Comparison of ENCODE assay signal across 8 mouse cellular contexts in the genomic region with DNA sequence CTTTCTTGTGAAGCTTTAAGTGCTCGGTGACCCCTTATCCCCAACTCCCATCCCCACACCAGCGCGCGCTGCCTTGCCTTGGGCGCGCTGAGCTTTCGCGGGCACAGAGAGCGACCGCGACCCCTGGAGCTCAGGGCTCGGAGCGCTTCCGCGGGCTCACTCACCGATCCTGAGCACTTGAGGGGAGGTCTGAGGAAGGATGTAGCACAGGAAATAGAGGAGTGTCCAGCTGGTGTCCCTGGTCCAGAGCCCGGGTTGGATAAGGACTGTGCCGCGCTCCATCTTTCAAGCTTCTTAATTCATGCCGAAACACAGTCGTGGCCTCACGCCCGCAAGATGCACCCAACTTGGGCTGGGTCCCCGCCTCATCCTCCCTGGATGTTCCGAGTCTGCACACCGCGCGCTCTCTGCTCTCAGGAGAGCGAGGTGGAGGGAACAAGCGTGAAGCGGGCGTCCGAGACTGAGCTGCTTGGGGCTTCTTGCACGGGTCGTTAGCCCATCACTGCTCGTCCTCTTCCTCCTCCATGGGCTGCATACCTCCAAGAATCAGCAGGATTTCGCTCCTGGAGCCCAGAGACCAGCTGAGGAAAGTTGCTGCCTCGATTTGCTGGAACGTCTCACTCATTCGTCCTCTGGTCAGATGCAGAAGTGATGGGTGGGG. TPM values are rescaled to one million over a fixed set of nuclear protein-coding genes. Genes with fewer than 3 reads are reported as not detected.
DNase-seq lines count a peak whose midpoint lies in the region; ATAC-seq lines count a peak whose summit lies in the region.

No protein-coding gene starts in this region.

- H3K36me3 ChIP-seq in heart, embryonic 16.5 days (ENCODE audit: control insufficient read depth, insufficient read depth), result no peaks in the 10 kb centered on the region
- no peaks in the 10 kb centered on the region for H3K36me3 ChIP-seq in forebrain, embryonic 13.5 days (ENCODE audit: poor library complexity, severe bottlenecking)
- H3K36me3 ChIP-seq in liver, embryonic 11.5 days (ENCODE audit: control insufficient read depth, insufficient read depth, low read length), result no peaks in the 10 kb centered on the region
- no peaks in the 10 kb centered on the region for H3K36me3 ChIP-seq in stomach, embryonic 15.5 days

- no peak overlapping the region for H3K27ac ChIP-seq in heart, embryonic 16.5 days (ENCODE audit: low read length)
- no peak overlapping the region; the same call in 1 of the 2 replicates for H3K27ac ChIP-seq in forebrain, embryonic 13.5 days
- no peak overlapping the region for H3K27ac ChIP-seq in liver, embryonic 11.5 days (ENCODE audit: low read depth, low read length)
- no peak overlapping the region for H3K27ac ChIP-seq in stomach, embryonic 15.5 days

- WGBS in heart, embryonic 16.5 days, result 1% methylated on average over 40 of the region's 40 CpGs
- WGBS in forebrain, embryonic 13.5 days, result under 1% methylated on average over 40 of the region's 40 CpGs
- 3% methylated on average over 39 of the region's 40 CpGs for WGBS in liver, embryonic 11.5 days
- under 1% methylated on average over 40 of the region's 40 CpGs for WGBS in stomach, embryonic 15.5 days

- no peak overlapping the region; the same call in 1 of the 2 replicates for H3K9ac ChIP-seq in heart, embryonic 16.5 days (ENCODE audit: low read length)
- H3K9ac ChIP-seq in forebrain, embryonic 13.5 days, result peak overlapping the region; percentile 70
- H3K9ac ChIP-seq in liver, embryonic 11.5 days (ENCODE audit: low read depth, low read length), result no peak overlapping the region
- H3K9ac ChIP-seq in stomach, embryonic 15.5 days, result peak overlapping the region; percentile 1; the same call in 1 of the 2 replicates

- intact Hi-C loops in gastrocnemius, postnatal 14 days (cut with DNase I; ENCODE audit: low total_unique reads), result no loop called here

- peak overlapping the region; percentile 76 for H3K4me2 ChIP-seq in heart, embryonic 16.5 days (ENCODE audit: low read depth, low read length)
- peak overlapping the region; percentile 98 for H3K4me2 ChIP-seq in forebrain, embryonic 13.5 days
- H3K4me2 ChIP-seq in liver, embryonic 11.5 days, result peak overlapping the region; percentile 58
- peak overlapping the region; percentile 91 for H3K4me2 ChIP-seq in stomach, embryonic 15.5 days

- H3K4me1 ChIP-seq in heart, embryonic 16.5 days (ENCODE audit: control insufficient read depth, insufficient read depth, low read length), result peaks cover 3% of the 10 kb centered on the region; the same call in 1 of the 2 replicates
- H3K4me1 ChIP-seq in forebrain, embryonic 13.5 days, result peaks cover 11% of the 10 kb centered on the region; the same call in 1 of the 2 replicates
- H3K4me1 ChIP-seq in liver, embryonic 11.5 days (replicated peaks; ENCODE audit: control insufficient read depth, insufficient read depth, low read length), result no peaks in the 10 kb centered on the region
- H3K4me1 ChIP-seq in stomach, embryonic 15.5 days, result peaks cover 4% of the 10 kb centered on the region

- H3K27me3 ChIP-seq in heart, embryonic 16.5 days (ENCODE audit: control insufficient read depth, insufficient read depth, low read length), result peaks cover 26% of the 10 kb centered on the region
- H3K27me3 ChIP-seq in forebrain, embryonic 13.5 days, result peaks cover 12% of the 10 kb centered on the region
- peaks cover 15% of the 10 kb centered on the region for H3K27me3 ChIP-seq in liver, embryonic 11.5 days (replicated peaks; ENCODE audit: control insufficient read depth, insufficient read depth, low read length)
- peaks cover 17% of the 10 kb centered on the region; the same call in 1 of the 2 replicates for H3K27me3 ChIP-seq in stomach, embryonic 15.5 days (replicated peaks)

- no peak; the same call in 1 of the 2 replicates for ATAC-seq in heart, embryonic 16.5 days (replicated peaks; ENCODE audit: extremely low read depth, insufficient read depth, low FRiP score)
- peak; percentile 69 for ATAC-seq in forebrain, embryonic 13.5 days
- ATAC-seq in liver, embryonic 11.5 days (replicated peaks; ENCODE audit: low FRiP score), result no peak; the same call in 1 of the 2 replicates
- ATAC-seq in stomach, embryonic 15.5 days (ENCODE audit: insufficient read depth, low FRiP score, low read depth), result peak; percentile 39; the same call in 1 of the 2 replicates

- no peaks in the 10 kb centered on the region for H3K9me3 ChIP-seq in heart, embryonic 16.5 days (replicated peaks; ENCODE audit: control insufficient read depth, low read length)
- no peaks in the 10 kb centered on the region for H3K9me3 ChIP-seq in forebrain, embryonic 13.5 days (replicated peaks)
- H3K9me3 ChIP-seq in liver, embryonic 11.5 days (ENCODE audit: control insufficient read depth, low read length), result no peaks in the 10 kb centered on the region
- no peaks in the 10 kb centered on the region for H3K9me3 ChIP-seq in stomach, embryonic 15.5 days

- DNase-seq in heart, adult 11 months, result no peak
- DNase-seq in R1 (ENCODE audit: low read depth, low spot score), result peak; percentile 33
- peak; percentile 33 for DNase-seq in liver, embryonic 11.5 days (ENCODE audit: low spot score)
- no peak for DNase-seq in gastrocnemius, postnatal 14 days
- no peak for DNase-seq in urinary bladder, postnatal 25 days (ENCODE audit: low spot score)

- H3K4me3 ChIP-seq in heart, embryonic 16.5 days (ENCODE audit: low read length), result peak overlapping the region; percentile 49
- H3K4me3 ChIP-seq in forebrain, embryonic 13.5 days, result peak overlapping the region; percentile 56
- H3K4me3 ChIP-seq in liver, embryonic 11.5 days (ENCODE audit: low read depth, low read length), result peak overlapping the region; percentile 32
- H3K4me3 ChIP-seq in stomach, embryonic 15.5 days (replicated peaks), result peak overlapping the region; percentile 45

RNA-seq across cellular contexts. Expression of a gene that starts 0.5 kb away (rescaled TPM):
- polyA plus RNA-seq in heart, embryonic 16.5 days (2015; fragmentation: Nextera tagmentation; extraction: Ambion mirVana), result 0.25 and 0.34 TPM in 2 replicates
- 7.2 and 7.8 TPM in 2 replicates for polyA plus RNA-seq in forebrain, embryonic 13.5 days (2015; fragmentation: Nextera tagmentation; extraction: Ambion mirVana)
- polyA plus RNA-seq in liver, embryonic 11.5 days (2014; fragmentation: Nextera tagmentation; extraction: Ambion mirVana), result 0.33 and 0.35 TPM in 2 replicates
- 3.6 and 3.7 TPM in 2 replicates for polyA plus RNA-seq in stomach, embryonic 15.5 days (2015; fragmentation: Nextera tagmentation; extraction: Ambion mirVana)
- total RNA-seq in gastrocnemius, postnatal 14 days (2021), result under 1 TPM in 1 of 2 experiments, not detected in 1; 0.10 TPM

Comparison
In these comparisons a context has a peak if more than half of its experiments do, and no peak if none do; other contexts are left out.
1. ATAC-seq: peak in forebrain, embryonic 13.5 days (single experiment) and stomach, embryonic 15.5 days (single experiment); none in heart, embryonic 16.5 days (single experiment) and liver, embryonic 11.5 days (single experiment).
2. H3K9ac ChIP-seq: peak in forebrain, embryonic 13.5 days (single experiment) and stomach, embryonic 15.5 days (single experiment); none in heart, embryonic 16.5 days (single experiment) and liver, embryonic 11.5 days (single experiment).
3. DNase-seq: peak in R1 (single experiment) and liver, embryonic 11.5 days (single experiment); none in heart, adult 11 months (single experiment), gastrocnemius, postnatal 14 days (single experiment) and urinary bladder, postnatal 25 days (single experiment).
4. Peak in every context shown above with its lines, with median percentiles within 50 percentile points of each other: H3K4me2 ChIP-seq and H3K4me3 ChIP-seq.